Mouse (Mus musculus) G1E-ER4 (cell line): Measurements from ENCODE around the gene Scml4. TPM values are rescaled to one million over a fixed set of nuclear protein-coding genes. Genes with fewer than 3 reads are reported as not detected.

Experiments
- GATA1 ChIP-seq: IDR thresholded peaks from one replicate; pipeline ENCODE4 v1.8.0; 2012; ENCODE audit warnings: low read length, inconsistent platforms
- polyA plus RNA-seq: library from polyadenylated mRNA; stranded (reverse); fragments of >175 nt; gene quantifications from 2 replicates; pipeline ENCODE4 v1.2.3, GENCODE M21; 2012

Gene Scml4
- polyA plus RNA-seq, 1 experiment = not detected

DNA sequence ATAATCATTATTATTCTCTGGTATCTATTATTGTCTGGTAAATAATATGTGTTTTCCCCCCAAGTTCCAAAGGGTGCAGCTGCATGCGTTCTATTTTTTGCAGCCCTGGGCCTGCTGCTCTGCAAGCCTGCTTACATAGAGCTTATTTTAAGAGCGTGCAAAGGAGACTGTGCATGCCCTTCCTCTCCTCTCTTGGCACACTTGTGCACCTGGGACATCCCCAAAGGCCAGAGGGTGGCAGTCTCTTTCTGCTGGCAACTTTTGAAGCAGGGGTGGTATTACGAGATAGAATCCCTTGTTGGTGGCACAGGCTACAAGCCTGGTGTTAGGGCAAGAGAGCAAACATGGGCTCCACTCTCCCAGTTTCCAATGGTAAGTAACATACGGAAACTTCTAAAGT lies 146.4 kb downstream of the Scml4 start:
- TF ChIP-seq GATA1 = no peak

DNA sequence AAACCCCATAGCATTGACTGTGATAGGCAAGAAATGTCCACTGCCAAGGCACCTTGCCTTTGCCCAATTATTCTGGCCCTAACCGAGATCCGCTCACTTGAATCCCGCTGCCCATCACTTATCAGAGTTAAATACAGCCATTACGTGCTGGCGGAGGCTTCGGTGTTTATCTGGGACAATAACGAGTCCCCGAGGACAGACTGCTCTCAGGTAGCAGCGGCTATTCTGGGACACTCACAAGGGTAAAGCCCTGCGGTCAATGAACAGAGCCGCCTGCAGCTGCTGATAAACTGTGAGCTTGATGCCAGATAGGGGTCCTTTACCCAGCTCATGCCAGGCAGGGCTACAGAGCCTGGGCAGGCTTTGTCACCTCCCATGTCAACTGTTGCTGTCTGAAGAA lies 147.9 kb downstream of the Scml4 start:
- no peak for TF ChIP-seq GATA1

Other genes with a start within 250 kb of the Scml4 start
- gene Sec63, start 98.9 kb upstream of the Scml4 start, polyA plus RNA-seq = 2.3 and 2.9 TPM in 2 replicates